Mouse (Mus musculus): ENCODE data around the gene Bdh2.

The Bdh2 gene

GRCm38 (mm10) chr3:135298560-135298959 is 17.5 kb downstream of the Bdh2 start:
- peak; percentile 14 for DNase-seq (ENCODE audit: low read depth, low spot score)

DNA sequence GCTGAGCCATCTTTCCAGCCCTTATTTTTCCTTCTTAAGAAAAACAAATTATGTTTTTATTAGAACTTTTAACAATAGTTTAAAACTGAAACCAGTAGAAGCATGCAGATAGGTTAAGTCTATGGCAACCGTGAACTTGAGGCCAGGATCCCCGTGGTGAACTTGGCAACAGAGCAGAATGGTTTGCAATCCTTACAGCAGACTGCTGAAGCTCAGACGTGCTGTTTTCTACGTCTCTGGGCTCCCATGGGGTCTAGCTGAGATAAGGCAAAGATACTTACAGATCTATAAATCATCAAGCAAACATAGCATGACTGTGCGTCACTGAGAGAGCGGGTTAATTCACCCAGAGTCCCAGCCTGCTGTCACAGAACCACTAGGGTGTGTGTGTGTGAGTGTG is 19.1 kb downstream of the Bdh2 start:
- no peak for DNase-seq (ENCODE audit: low read depth, low spot score)

GRCm38 (mm10) chr3:135304060-135304459 is 23.0 kb downstream of the Bdh2 start:
- no peak for DNase-seq (ENCODE audit: low read depth, low spot score)

- DNase-seq (ENCODE audit: low read depth, low spot score): no peak
Observed at GRCm38 (mm10) chr3:135304566-135304965, 23.5 kb downstream of the Bdh2 start.

- peak; percentile 88 for DNase-seq (ENCODE audit: low read depth, low spot score)
Observed at GRCm38 (mm10) chr3:135307411-135308259, 26.6 kb downstream of the Bdh2 start, which contains the start of gene Slc9b2. Slc9b2 (plus strand) TSS chr3:135307700.

DNA sequence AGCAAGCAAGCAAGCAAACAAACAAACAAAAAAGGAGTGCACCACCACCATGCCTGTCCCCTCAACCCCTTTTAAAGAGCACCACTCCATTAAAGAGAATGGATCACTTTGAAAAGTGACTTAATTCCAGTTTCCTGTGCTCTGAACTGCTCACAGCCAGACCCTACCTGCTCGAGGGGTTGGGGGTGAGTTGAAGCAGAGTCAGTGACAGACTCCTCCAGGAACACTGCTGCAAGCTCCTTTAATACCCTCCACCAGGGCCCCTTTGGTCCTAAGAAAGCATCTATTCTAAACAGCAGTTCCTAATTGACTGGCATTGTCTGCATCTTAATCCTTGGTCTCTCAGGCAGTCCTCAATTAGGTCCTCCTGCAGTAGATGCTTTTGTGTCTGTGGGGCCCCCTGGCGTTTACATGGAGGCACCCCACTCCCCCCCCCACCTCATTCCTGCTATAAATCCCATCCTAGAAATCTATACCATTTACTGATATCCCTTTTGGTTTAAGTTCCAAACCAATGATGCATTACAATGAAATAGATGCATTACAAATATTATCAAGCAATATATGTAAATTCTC is 32.0 kb downstream of the Bdh2 start:
- no peak for DNase-seq (ENCODE audit: low read depth, low spot score)

- DNase-seq (ENCODE audit: low read depth, low spot score): no peak
Observed at GRCm38 (mm10) chr3:135313727-135314126, 32.7 kb downstream of the Bdh2 start.

GRCm38 (mm10) chr3:135314811-135315210 is 33.8 kb downstream of the Bdh2 start:
- no peak for DNase-seq (ENCODE audit: low read depth, low spot score)

DNA sequence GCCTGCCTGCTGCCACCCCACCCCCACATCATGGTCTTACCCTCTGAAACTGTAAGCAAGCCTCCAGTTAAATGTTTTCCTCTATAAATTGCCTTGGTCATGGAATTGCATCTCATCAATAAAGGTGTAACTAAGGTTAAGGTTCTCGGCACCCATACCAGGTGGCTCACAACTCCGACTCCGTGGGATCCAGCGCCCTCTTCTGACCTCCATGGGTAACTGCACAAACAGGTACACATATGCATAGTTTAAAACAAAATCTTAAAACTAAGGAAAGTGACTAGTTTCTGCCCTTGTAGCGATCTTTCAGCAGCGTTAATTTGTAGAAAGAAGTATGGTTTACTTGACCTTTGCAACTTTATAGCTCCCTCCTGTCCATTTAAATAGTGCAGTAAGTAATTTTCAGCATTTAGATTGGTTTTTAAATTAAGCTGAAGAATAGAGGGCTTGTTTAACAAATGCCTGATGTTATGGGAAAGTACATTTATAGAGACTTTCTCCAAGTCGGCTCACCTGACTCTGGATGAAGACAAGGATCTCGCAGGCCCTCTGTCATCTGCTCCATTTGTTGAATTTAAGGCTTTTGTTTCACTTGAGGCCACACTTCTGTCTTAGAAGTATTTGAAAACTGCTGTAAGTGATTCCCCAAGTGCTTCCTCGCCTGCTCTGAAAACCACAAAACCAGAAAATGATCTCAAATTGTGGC is 34.9 kb downstream of the Bdh2 start:
- no peak for DNase-seq (ENCODE audit: low read depth, low spot score)

- no peak for DNase-seq (ENCODE audit: low read depth, low spot score)
Observed at GRCm38 (mm10) chr3:135318331-135318730, 37.3 kb downstream of the Bdh2 start.

- DNase-seq (ENCODE audit: low read depth, low spot score): peak; percentile 24
Observed at GRCm38 (mm10) chr3:135324354-135324753, 43.3 kb downstream of the Bdh2 start.

- no peak for DNase-seq (ENCODE audit: low read depth, low spot score)
Observed at GRCm38 (mm10) chr3:135327176-135327575, 46.2 kb downstream of the Bdh2 start.

- peak; percentile 17 for DNase-seq (ENCODE audit: low read depth, low spot score)
Observed at GRCm38 (mm10) chr3:135327601-135328000, 46.6 kb downstream of the Bdh2 start.

GRCm38 (mm10) chr3:135328560-135328959 is 47.5 kb downstream of the Bdh2 start:
- peak; percentile 69 for DNase-seq (ENCODE audit: low read depth, low spot score)

DNA sequence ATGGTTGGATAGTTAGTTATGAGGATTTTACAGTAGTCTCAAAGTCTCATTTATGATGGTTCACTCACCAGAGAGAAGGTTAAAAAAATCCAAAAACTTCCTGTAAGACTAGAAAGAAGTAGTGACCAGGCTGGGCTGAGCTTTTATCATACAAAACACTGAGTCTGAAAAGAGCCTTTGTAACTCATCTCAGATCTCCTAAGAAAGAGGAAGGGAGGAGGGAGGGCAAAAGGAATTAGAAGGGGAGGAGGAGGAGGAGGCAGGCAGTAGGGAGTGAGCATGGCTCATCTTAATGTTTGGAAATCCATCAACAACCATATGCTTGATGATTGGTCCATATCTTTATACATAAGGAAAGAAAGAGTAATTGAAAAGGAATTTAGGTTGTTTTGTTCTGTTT is 51.7 kb downstream of the Bdh2 start:
- no peak for DNase-seq (ENCODE audit: low read depth, low spot score)

GRCm38 (mm10) chr3:135333763-135334162 is 52.7 kb downstream of the Bdh2 start:
- no peak for DNase-seq (ENCODE audit: low read depth, low spot score)

DNA sequence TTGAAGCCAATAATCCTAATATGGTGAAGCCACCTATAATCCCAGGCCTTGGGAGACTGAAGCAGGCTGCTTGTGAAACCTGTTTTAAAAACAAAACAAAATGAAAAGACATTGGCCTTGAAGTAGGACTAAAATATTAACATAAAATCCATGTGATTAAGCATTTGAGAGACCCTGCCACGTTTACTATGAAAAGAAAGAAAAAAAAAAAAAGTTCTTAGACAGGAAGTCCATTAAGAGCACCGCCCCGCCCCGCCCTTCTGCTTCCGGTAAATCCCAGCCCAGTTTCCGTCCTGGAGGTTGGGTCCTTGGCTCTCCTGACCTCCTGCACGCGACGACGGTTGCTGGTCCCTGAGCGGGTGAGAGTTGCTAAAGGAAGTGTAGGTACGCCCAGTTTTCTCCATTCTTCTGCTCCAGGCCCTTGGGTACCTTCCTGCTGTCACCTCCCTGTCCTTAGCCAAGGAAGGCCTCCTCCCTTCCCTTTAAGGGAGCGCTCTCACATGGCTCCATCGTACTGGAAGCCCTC is 66.8 kb downstream of the Bdh2 start, which contains the start of gene Slc9b1:
Slc9b1 (plus strand) TSS at position 291 of the 526 bp plus-strand sequence.
- DNase-seq (ENCODE audit: low read depth, low spot score): no peak

DNA sequence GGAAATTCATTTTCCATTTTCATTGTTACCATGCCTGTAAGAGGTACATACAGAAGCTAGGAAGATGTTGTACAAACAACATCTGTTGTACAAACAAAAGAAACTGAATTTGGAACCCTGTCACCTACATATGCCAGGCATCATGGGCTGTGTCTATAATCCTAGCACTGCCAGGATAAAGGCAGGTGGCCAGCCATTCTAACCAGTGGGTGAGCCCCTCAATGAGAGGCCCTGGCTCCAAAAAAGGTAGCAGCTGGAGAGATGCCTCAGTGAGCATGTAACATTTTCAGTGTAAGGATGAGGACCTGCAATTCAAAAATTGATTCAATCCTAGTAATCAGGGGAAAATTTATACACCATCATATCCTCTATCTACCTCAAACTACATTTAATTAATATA is 68.0 kb downstream of the Bdh2 start:
- DNase-seq (ENCODE audit: low read depth, low spot score): no peak

- DNase-seq (ENCODE audit: low read depth, low spot score): no peak
Observed at GRCm38 (mm10) chr3:135351857-135352256, 70.8 kb downstream of the Bdh2 start.

Measured in CD4-positive helper T cell, adult 2 months (primary cell).